Mouse (Mus musculus) cerebellum, adult 2 months (tissue): Measurements from ENCODE around the gene Slc6a2.

ENCODE experiments used
- CTCF ChIP-seq: fragments of 200-500 bp; IDR thresholded peaks from 2 replicates; pipeline ENCODE4 v1.5.1; 2011; ENCODE audit warnings: low read depth, mild to moderate bottlenecking, control low read depth, low read length, moderate library complexity, borderline replicate concordance; ENCODE audit not compliant: insufficient read depth
- POLR2A ChIP-seq: fragments of 200-500 bp; IDR thresholded peaks from 2 replicates; pipeline ENCODE4 v1.6.1; 2011; ENCODE audit warnings: low read length, control low read depth, borderline replicate concordance; ENCODE audit not compliant: insufficient read depth

DNA sequence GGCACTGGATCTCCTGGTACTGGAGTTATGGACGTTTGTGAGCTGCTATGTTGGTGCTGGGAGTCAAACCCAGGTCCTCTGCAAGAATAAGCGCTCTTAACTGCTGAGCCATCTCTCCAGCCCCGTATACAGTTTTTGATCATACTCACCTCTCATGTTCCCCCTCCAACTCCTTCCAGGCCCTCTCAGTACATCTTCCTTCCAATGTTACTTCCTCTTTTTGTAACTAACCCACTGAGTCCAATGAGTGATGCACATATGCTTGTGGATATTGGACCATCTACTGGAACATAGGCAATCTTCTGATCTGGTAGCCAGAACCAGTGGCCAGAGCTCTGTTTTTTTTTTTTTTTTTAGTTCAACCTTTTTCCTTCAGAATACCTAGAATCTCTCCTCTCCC lies 43.8 kb upstream of the Slc6a2 start:
- TF ChIP-seq POLR2A = no peak
- TF ChIP-seq CTCF = no peak
